Mouse (Mus musculus) kidney, postnatal 25 days (tissue): ENCODE measurements at regions not wholly inside any gene's neighbourhood (a gene's known extent, or its start where the extent isn't known, plus 50 kb on each side); places are given as distances from the start of the nearest gene placed in this dataset.

ENCODE experiments used
- DNase-seq, 2 experiments: peaks; one replicate each; pipeline ENCODE4 v3.0.0; 2021; ENCODE audit warnings: mixed read lengths in 2 of 2

DNA sequence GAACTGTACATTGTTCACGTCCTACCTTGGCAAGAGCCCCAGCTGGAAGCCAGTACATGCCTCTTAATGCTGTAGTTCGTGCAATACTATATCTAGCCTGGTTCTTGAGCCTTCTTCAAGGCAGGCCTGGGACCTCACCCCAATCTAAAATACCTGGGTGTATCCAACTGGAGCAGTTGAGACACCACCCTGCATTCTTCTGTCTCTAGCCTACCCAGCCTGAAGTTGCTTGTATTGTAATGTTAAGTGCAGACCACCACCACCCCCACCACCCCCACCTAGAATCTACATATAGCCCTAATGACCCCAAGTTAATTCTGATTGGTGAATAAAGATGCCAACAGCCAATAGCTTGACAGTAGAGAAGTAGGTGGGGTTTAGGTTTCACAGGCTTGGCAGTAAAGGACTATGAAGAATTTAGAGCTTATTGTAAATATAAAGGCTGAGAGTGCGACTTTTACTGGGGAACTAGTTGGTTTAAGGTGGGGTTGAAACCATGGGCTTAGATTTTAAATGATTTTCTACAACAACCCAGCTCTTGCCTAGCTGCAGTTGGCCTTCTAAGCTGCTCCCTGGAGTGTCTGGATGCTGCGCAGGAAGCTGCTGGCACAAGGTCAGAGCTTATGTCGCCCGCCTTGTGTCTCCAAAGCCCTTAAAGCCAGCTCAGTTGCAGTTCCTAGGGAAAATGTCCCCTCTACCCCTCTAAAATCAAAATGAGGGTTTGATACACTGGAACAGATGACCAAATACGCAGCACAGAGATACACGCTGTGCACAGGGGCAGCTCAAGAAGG lies 109.2 kb downstream of the Tmem17 start:
- no peak for DNase-seq

GRCm38 (mm10) chr11:22621868-22622267 lies 110.0 kb downstream of the Tmem17 start:
- DNase-seq: no peak

- no peak for DNase-seq
Measured at GRCm38 (mm10) chr11:22622496-22622997, 110.7 kb downstream of the Tmem17 start.

- no peak for DNase-seq
Measured at GRCm38 (mm10) chr11:22626407-22626806, 114.5 kb downstream of the Tmem17 start.

- no peak for DNase-seq
Measured at GRCm38 (mm10) chr11:22628497-22628896, 116.6 kb downstream of the Tmem17 start.

- peak in 1 of 2 experiments; percentile 76 for DNase-seq
Measured at GRCm38 (mm10) chr11:22628979-22629378, 117.1 kb downstream of the Tmem17 start.

DNA sequence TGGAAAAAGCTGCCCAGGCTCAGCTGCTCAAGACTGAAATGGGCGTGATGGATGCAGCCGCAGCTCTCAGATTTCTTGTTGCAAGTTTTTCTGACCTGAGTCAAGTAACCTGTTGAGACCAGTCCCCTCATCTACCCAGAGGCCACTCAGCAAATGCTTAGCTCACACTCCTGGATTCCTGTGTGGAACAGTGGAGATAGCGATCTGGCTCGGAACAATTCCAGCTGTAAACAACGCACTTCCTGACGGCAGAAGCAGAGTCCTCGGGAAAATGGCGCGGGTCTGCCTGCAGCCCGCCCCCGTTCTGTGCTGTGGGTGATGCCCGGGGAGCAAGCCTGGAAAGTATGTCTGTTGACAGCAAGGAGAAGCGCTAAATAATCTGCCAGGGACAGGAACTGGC lies 117.7 kb downstream of the Tmem17 start:
- DNase-seq: peak; percentile 77 to 82

DNA sequence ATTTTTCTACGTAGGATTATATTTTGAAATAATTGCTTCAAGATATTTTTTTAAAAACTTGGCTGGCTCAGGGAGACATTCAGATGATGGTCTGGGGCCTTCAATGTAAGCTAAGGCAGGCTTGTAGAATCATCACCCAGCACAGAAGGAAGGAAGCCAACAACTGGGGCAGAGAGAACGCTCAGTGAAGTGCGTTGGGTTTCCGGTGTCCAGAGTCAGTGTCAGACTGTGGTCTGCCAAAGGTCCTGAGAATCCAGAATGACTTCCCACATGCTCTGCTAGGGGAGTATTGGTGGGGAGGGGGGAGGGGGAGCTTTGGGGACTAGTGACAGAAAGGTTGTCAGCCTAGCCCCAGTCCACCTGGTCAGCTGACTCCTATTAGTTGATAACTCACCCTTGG lies 118.1 kb downstream of the Tmem17 start:
- peak; percentile 39 to 54 for DNase-seq

DNA sequence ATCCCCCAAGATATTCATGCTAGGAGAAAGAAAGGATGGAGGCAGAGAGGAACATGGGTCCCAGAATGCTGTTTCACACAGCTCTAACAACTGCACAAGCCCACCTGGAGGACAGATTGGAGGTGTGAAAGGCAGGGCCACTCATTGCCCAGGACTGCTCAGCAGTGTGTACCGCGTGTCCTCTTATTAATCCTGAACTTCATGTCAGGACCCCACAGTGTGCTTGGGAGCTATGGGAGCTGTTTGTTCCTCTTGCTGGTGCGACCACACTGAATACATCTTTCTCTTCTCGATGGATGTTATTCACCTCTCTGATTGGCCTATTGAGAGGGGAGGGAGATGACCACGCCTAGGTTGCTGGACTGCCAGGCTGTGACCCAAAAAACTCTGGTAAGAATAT lies 119.1 kb downstream of the Tmem17 start:
- DNase-seq: no peak

GRCm38 (mm10) chr11:22631606-22632313 lies 119.9 kb downstream of the Tmem17 start:
- no peak for DNase-seq

- no peak for DNase-seq
Measured at GRCm38 (mm10) chr11:22632314-22632700, 120.4 kb downstream of the Tmem17 start.

DNA sequence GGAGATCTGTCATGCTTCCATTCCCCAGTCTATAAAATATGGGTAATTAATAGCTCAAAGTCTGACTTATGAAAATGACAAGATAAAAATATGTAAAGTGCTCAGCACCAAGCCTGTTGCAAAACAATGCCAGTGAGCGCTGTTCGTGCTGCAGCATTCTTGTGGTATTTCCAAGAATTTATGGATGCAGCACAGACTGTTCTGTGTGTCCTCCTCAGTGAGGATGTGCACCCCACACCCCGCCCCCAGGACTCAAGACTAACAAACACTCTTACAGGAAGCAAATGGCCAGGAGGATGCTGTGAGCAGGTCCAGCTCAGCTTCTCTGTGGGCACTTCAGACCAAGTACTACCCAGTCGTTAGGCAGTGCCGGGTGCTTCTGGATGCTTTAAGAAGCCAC lies 121.1 kb downstream of the Tmem17 start:
- peak; percentile 53 to 81 for DNase-seq

- DNase-seq: no peak
Measured at GRCm38 (mm10) chr11:22633961-22634360, 122.1 kb downstream of the Tmem17 start.

GRCm38 (mm10) chr11:22635021-22635420 lies 123.1 kb downstream of the Tmem17 start:
- DNase-seq: peak; percentile 37 to 70

- no peak for DNase-seq
Measured at GRCm38 (mm10) chr11:22636321-22636720, 124.4 kb downstream of the Tmem17 start.

GRCm38 (mm10) chr11:22636761-22637557 lies 125.1 kb downstream of the Tmem17 start:
- peak; percentile 64 to 74 for DNase-seq

DNA sequence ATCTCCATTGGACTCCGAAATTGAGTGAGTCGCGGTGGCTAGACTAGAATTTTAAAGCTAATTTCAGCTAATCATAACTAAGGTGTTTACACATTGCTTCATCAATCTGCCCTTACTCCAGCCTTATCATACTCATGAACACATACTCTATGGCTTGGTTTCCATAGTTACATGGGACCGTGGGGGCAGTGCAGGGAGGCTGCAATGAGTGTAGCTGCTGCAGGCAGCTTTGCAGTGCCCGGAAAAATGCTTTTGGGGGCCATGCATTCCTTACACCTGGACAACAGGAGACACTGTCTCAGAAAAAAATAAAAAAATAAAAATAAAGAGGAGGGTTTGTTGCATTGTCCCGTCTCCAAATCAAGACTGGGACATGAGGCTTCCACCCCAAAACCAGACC lies 126.3 kb downstream of the Tmem17 start:
- no peak for DNase-seq

GRCm38 (mm10) chr11:22638700-22639099 lies 126.8 kb downstream of the Tmem17 start:
- no peak for DNase-seq

GRCm38 (mm10) chr11:22640371-22640990 lies 128.6 kb downstream of the Tmem17 start:
- peak; percentile 60 to 78 for DNase-seq

- no peak for DNase-seq
Measured at GRCm38 (mm10) chr11:22641450-22641849, 129.6 kb downstream of the Tmem17 start.

GRCm38 (mm10) chr11:22644010-22644625 lies 132.2 kb downstream of the Tmem17 start:
- no peak for DNase-seq

- DNase-seq: peak in 1 of 2 experiments; percentile 44
Measured at GRCm38 (mm10) chr11:22644877-22645276, 133.0 kb downstream of the Tmem17 start.
